Mouse (Mus musculus): ENCODE measurements around the gene Mrc1.

Gene Mrc1

GRCm38 (mm10) chr2:14244668-14245067, 15.5 kb downstream of the Mrc1 start:
- no peak for DNase-seq (ENCODE audit: low spot score)

- DNase-seq (ENCODE audit: low spot score), result peak; percentile 11
These were observed 20.8 kb downstream of the Mrc1 start for GRCm38 (mm10) chr2:14249839-14250564.

GRCm38 (mm10) chr2:14251938-14252337, 22.7 kb downstream of the Mrc1 start:
- no peak for DNase-seq (ENCODE audit: low spot score)

- no peak for DNase-seq (ENCODE audit: low spot score)
These were observed 29.2 kb downstream of the Mrc1 start for GRCm38 (mm10) chr2:14258345-14258850.

GRCm38 (mm10) chr2:14262090-14262489, 32.9 kb downstream of the Mrc1 start:
- no peak for DNase-seq (ENCODE audit: low spot score)

- DNase-seq (ENCODE audit: low spot score), result no peak
These were observed 40.0 kb downstream of the Mrc1 start for GRCm38 (mm10) chr2:14269160-14269559.

- DNase-seq (ENCODE audit: low spot score), result no peak
These were observed 42.9 kb downstream of the Mrc1 start for GRCm38 (mm10) chr2:14272088-14272487.

GRCm38 (mm10) chr2:14275796-14276195, 46.6 kb downstream of the Mrc1 start:
- DNase-seq (ENCODE audit: low spot score), result no peak

GRCm38 (mm10) chr2:14279256-14279655, 50.1 kb downstream of the Mrc1 start:
- no peak for DNase-seq (ENCODE audit: low spot score)

GRCm38 (mm10) chr2:14279795-14280194, 50.6 kb downstream of the Mrc1 start:
- no peak for DNase-seq (ENCODE audit: low spot score)

- DNase-seq (ENCODE audit: low spot score), result peak; percentile 58
These were observed 66.1 kb downstream of the Mrc1 start for GRCm38 (mm10) chr2:14295334-14295733.

GRCm38 (mm10) chr2:14312505-14313380, 83.6 kb downstream of the Mrc1 start:
- DNase-seq (ENCODE audit: low spot score), result no peak

- DNase-seq (ENCODE audit: low spot score), result no peak
These were observed 85.9 kb downstream of the Mrc1 start for GRCm38 (mm10) chr2:14315113-14315512.

GRCm38 (mm10) chr2:14341652-14342308, 112.6 kb downstream of the Mrc1 start:
- DNase-seq (ENCODE audit: low spot score), result no peak

- no peak for DNase-seq (ENCODE audit: low spot score)
These were observed 113.2 kb downstream of the Mrc1 start for GRCm38 (mm10) chr2:14342309-14342839.
